Mouse (Mus musculus) G1E (cell line): Measurements from ENCODE around the gene Pkd2.

Source experiments
- CTCF ChIP-seq: IDR thresholded peaks from 2 replicates; pipeline ENCODE4 v1.5.1; 2012; ENCODE audit warnings: low read depth, low read length, inconsistent platforms, mixed read lengths
- GATA2 ChIP-seq: IDR thresholded peaks from 2 replicates; pipeline ENCODE4 v1.6.1; 2012; ENCODE audit warnings: low read depth, low read length, inconsistent platforms, borderline replicate concordance

GRCm38 (mm10) chr5:104422039-104422438, 37.2 kb upstream of the Pkd2 start:
- TF ChIP-seq CTCF (no peak), GATA2 (no peak)
